Mouse (Mus musculus): Measurements from ENCODE around the gene Slc35f1.

DNA sequence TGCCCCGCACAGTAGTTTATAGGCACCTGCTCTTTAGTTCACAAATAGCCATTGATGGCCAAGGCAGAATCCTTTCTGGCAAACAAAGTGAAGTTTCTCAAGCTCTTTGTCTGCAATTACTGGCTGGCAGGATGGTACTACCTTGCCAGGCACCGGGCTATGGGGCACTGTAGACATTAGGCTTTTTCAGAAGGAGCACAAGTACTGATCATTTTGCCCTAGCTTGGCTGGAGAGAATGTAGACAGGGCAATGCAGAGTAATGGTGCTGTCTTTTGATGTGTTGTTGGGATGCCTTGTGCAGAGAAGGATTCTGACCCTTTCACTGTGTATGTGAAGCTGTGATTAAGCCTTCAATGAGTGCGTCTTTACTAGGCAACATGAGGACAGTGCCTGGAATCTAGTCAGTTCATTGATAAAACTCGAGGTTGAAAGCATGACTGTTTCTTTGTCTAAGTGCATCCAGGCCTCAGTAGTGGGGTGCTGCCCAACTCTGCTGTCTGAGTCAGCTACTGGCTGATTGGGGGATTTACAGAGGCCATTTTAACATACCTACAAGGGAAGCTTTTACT lies 57.8 kb downstream of the Slc35f1 start:
- no peak for TF ChIP-seq POLR2A (IDR thresholded peaks at IDR 0.05; ENCODE audit: borderline replicate concordance, extremely low read depth, insufficient read depth, insufficient read length, poor library complexity, severe bottlenecking)
- TF ChIP-seq CTCF (IDR thresholded peaks at IDR 0.05; ENCODE audit: borderline replicate concordance, extremely low read depth, insufficient read depth, insufficient read length): no peak
